Mouse (Mus musculus) A20 (cell line): ENCODE results near the gene Zbtb22.
"Not testable (repeated sequence)": the region's sequence is repeated elsewhere in the genome, so short reads cannot be mapped to it uniquely, and the experiment has no call there.

Experiments
- DNase-seq: peaks from one replicate; pipeline ENCODE4 v3.0.0-alpha.2; 2011; ENCODE audit warnings: low read depth, low spot score

Gene Zbtb22

DNA sequence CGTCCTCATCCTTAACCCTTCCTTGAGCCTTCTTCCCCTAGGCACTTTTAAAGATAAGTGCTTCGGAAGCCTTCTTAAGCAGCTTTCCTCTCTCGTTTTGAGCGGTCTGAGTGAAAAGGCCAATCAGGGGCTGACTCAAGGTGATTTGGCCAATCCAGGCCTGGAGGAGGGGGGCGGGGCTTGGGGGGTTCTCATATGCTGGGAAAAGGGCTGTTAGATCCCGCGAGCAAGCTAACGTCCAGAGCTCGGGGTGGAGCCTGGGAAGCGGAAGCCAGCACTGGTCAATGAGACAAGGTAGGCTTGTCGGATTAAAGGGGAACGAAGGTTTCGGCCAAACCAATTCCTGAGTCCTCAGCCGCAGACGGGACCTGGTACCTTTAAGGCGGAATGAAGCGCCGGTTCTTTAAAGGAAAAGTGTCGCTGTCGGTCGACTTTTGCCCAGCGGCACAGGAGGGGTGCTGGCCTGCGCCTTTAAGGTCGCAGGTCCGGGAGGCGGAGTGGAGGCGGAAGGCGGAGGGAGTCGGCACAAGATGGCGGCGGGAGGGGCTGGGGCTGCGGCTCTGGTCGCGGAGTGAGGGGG lies at the start of gene Zbtb22, which contains the start of gene Tapbp:
Gene Zbtb22, plus strand, starts transcription at position 234 of the 580 bp plus-strand sequence.
Gene Tapbp, plus strand, starts transcription at position 229 of the 580 bp plus-strand sequence.
- DNase-seq: peak; percentile 98

DNA sequence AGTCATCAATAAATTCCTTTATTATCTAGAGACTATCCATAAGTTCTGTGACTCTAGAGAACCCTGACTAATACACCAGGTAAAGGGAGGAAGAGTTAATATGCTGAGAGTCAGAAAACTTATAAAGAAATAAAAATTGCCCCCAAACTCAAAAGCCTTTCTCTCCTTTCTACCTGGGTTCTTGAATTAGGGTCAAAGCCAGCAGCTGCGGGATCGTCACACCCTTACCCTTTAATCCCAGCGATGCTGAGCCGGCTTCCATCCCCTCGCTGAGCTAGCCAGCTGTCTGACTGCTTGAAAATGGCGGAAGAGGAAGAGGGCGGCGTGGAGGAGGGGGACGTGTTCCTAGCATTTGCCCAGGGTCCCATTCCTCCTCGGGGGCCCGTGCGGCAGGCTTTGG lies 42.2 kb upstream of the Zbtb22 start, which contains the start of gene Gm7029:
Gene Gm7029, plus strand, starts transcription at position 301 of the 400 bp plus-strand sequence.
- DNase-seq: not testable (repeated sequence)

DNA sequence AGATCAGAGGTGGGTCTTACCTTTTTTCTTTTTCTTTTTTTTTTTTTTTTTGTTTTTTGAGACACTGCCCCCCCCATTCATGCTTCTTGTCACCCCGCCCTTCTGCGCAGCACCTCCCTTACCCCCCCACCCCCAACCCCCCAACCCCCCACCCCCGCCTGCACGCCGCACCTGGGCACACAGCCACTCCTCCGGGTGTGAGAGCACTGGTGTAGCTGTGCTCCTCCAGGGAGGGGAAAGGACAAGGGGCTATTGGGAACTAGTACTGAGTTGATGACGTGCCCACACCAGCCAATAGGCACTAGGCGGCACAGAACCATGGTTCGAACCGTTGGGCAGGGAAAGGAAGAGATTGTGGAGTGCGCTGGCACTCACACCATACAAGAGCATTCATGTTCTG lies 41.3 kb upstream of the Zbtb22 start:
- DNase-seq: no peak

DNA sequence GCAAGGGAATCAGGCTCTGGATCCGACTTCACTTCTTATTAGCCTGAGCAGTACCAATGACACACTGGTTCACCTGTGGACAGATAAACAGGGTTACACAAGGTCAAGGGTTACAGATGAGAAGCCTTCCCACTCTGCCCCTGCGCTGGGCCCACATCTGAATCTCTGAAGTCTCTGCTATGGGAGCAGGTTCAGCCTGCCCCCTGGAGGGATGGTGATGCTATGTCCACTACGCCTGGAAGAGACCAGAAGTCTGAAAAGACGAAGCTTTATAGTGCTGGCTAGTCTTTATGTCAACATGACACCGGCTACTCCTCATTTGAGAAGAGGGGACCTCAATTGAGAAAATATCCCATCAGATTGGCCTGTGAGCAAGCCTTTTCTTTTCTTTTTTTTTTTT lies 39.9 kb upstream of the Zbtb22 start:
- not testable (repeated sequence) for DNase-seq

DNA sequence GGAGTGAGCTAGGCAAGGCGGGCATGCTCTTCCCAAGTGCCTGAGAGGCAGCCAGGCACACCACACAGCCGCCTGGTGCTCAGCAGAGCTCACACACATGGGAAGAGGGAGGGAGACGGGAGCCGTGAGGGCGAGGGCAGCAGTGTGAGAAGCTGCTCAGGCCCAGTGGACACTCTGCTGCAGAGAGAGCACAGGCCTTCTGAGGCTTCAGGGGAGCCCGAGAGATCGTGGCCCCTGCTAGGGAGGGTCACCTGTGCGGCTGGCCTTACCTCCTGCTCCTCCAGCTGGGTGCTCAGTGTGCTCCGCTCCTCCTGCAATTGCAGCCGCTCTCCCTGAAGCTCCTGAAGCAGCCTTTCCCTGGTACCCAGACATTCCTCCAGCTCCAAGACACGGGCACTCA lies 31.4 kb upstream of the Zbtb22 start:
- DNase-seq: not testable (repeated sequence)

DNA sequence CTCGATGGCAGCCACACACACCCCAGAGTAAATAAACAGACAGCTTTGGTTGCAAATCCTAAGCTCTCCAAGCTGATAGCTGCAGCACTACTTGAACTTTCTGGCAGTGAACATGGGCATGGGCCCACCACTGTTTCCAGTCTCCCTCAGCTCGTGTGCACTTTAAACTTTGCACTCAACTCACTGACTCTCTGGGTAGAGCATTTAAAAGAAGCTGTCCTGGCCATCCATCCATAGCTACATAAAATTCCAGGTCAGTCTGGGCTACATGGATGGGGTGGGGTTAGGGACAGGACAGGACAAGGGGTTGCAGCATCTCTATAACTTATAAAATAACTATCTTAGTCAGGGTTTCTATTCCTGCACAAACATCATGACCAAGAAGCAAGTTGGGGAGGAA lies 27.9 kb upstream of the Zbtb22 start:
- not testable (repeated sequence) for DNase-seq

DNA sequence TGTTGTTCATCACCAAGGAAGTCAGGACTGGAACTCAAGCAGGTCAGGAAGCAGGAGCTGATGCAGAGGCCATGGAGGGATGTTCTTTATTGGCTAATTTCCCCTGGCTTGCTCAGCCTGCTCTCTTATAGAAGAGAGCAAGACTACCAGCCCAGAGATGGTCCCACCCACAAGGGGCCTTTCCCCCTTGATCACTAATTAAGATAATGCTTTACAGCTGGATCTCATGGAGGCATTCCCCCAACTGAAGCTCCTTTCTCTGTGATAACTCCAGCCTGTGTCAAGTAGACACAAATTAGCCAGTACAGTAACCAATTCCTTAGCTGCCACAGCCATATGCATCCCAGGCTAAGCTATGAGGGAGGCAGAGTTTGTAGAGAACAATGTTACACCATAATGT lies 27.5 kb upstream of the Zbtb22 start:
- not testable (repeated sequence) for DNase-seq

DNA sequence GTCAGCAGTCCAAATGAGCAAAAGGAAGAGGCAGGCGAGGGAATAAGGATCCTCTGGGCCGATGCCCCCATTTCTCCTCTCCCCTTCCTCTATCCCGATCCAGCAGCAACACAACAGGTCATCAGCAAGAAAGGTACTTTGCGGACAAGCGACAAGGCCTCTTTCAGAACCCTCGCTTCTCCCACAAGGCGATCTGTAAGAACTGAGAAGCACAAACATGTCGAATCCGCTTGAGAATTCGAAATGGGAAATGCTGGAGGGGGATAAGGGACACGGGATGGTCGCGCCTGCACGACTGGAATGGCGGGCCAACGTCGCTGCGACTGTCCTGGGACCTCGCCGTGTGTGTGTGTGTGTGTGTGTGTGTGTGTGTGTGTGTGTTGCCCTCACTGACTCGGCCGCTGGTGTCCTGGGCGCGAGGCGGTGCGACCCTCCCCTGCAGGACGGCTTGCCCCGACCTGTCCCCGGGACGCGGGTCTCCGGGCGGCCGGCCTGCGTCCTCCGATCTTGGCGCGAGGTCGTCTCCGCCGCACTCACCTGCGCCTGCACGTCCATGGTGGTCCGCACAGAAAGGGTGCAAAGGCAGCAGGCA lies 25.7 kb upstream of the Zbtb22 start:
- not testable (repeated sequence) for DNase-seq

DNA sequence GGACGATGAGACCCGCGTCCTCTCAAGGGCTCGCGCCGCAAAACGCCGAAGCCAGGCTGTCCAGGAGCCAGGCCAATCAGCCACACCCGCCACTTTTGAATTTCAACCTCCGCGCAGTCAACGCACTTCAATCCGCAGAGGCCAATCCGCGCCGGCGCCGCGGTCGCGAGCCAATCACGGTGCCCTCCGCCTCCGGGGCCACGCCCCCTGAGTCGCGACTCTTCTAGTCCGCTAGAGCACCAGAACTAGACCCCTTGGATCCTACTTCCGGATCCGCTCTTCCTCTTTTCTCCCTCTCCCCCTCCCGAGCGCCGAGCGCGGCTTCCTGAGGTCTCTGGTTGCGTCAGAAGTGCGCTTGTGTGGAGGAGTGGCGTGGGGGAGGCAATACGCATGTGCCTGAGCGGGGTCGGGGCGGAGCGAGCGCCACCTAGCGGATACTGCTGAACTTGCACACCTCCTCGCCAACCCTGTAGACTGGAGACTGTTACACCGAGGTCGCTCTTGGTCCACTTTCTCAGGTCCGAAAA lies 25.1 kb upstream of the Zbtb22 start, which contains the start of gene Kifc1:
Gene Kifc1, minus strand, starts transcription at position 129 of the 527 bp plus-strand sequence.
- DNase-seq: peak; percentile 100

DNA sequence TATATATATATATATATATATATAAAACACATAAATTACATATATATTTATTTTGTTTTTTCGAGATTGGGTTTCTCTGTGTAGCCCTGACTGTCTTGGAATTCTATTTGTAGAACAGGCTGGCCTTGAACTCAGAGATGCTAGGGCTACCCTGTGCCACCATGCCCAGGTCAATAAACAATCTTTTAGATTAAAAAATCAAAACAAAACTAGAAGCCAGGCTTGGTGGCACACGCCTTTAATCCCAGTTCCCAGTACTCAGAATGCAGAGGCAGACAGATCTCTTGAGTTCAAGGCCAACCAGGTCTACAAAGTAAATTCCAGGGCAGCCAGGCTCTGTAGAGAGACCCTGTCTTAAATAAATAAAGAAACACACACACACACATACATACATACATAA lies 24.3 kb upstream of the Zbtb22 start:
- no peak for DNase-seq

DNA sequence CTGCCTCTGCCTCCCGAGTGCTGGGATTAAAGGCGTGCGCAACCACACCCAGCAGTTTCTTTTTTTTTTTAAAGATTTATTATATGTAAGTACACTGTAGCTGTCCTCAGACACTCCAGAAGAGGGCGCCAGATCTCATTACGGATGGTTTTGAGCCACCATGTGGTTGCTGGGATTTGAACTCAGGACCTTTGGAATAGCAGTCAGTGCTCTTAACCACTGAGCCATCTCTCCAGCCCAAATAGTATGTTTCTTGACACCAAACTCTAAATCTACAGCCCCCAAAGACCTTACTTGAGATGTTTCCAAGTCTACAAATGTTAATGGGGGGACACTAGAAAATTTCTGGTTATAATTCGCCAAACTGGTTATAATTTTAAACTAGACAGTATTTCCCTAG lies 23.8 kb upstream of the Zbtb22 start:
- DNase-seq: not testable (repeated sequence)

DNA sequence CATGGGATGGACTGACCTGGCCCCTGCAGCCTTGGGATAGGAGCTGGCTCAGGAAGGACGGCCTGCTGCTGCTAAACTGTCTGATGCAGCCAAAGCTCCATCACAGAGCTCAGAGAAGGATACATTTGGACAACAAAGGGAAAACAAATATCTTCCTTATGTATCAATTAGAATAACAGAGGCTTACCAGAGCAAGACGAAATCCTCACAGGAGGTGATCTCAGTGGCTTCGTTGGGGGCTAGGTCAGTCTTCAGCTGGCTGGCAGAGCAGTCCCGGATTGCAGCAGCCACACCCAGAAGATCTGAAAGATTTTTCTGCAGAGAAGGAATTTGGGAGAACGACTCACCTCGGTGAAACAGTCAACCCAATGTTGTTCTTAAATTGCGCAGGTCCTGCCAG lies 23.3 kb upstream of the Zbtb22 start:
- no peak for DNase-seq

DNA sequence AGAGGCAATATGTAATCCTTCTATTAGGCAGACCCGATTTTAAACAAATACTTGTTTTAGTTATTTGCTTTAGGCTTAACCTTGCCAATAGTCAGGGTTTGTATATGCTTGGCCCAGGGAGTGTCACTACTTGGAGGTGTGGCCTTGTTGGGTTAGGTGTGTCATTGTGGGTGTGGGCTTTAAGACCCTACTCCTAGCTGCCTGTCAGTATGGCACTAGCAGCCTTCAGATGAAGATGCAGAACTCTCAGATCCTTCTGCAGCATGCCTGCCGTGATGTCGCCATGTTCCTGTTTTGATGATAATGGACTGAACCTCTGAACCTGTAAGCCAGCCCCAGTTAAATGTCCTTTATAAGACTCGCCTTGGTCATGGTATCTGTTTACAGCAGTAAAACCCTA lies 22.7 kb upstream of the Zbtb22 start:
- not testable (repeated sequence) for DNase-seq

DNA sequence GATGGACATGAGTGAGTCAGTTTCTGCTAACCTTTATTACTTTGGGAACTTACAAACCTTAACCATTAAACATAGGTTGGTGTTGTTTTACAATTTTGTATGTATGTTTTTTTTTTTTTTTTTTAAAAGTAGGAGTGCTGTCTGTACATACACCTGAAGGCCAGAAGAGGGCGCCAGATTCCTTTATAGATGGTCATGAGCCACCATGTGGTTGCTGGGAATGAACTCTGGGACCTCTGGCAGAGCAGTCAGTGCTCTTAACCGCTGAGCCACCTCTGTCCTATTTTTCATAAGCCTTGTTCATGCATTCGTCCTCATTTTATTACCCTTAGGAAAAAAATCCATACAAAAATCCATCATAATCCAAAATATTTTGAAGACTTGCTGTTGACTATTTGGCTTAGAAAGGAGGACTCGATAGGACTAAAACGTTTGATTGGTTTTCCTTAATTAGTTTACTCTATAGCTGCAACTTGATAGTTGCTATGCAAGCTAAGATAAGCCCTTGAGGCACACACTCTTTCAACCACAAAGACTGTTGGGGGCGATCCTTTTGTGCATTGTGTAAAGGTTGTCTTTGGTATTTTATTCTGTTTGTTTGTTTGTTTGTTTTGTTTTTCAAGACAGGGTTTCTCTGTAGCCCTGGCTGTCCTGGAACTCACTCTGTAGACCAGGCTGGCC lies 18.4 kb upstream of the Zbtb22 start:
- DNase-seq: peak; percentile 82

DNA sequence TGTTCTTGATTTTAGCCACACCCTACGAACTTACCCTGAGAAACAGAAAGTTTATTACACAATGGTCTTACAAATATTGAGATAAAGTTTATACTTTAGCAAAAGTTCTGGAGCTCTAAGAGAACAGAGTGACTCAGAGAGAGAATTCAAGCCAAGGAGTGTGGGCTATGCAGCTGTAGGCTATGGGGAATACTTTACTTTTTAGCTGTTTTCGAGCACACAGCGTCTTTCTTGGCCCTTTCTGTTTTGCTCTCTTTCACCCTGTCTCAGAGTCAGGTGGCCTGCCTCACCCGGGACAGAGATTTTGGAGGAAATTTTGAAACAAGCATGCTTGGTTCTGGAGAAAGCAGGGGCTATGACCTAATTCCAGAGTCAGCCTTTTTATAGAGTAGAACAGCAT lies 17.5 kb upstream of the Zbtb22 start:
- DNase-seq: not testable (repeated sequence)

DNA sequence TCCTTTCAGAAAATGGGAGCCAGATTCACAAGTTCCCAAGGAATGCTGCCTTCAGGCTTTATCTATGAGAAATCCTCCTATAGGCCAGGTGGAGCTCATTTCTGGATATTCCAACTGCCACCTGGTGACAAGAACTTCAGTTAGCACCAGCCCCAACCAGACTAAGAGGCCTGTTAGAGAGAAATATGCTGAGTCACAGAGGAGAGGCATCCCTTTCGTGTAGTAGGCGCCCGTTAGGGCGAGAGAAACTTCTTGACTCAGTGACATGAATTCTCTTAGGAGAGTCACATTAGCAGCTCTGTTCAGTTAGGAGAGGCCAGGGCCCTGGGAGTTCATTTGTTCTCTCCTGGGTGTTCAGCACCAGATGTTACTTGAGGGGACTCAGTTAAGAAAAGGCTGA lies 16.1 kb upstream of the Zbtb22 start:
- no peak for DNase-seq

DNA sequence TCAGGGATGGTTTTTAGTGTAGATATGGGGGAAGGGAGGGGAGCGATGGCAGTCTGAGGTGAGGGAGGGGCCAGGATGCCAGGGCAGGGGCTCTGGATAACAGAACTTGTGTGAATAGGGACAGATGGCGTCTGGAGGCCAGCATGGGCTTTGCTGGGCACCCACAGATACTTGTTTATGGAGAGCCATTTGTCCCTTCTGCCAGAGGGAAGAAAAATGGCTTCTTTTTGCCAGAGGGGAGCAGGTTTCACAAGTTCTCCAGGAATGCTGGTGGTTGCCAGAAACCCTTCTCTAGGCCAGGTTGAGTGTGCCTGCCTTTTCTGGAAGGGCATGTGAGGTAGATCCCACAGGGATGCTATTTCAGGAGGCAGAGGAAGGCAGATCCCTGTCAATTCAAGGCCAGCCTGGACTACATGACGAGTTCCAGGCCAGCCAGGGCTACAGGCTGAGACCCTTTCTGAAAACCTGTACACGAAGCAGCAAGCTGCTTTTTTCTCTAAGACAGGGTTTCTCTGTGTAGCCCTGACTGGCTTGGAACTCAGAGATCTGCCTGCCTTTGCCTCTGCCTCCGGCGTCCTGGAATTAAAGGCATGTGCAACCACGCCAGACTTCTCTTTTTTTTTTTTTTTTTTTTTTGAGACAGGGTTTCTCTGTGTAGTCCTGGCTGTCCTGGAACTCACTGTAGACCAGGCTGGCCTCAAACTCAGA lies 15.3 kb upstream of the Zbtb22 start:
- no peak for DNase-seq

DNA sequence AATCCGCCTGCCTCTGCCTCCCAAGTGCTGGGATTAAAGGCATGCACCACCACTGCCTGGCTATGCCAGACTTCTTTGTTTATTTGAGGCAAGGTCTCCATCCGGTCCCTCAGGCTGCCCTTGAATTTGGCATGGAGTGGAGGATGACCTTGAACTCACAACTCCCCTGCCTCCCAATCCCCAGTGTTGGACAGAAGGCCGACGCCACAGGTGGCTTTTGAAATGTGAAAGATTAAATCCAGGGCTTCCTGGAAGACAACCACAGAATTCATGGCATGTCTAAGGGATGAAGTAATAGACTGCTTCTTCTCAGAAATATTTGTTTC lies 14.8 kb upstream of the Zbtb22 start:
- DNase-seq: no peak

DNA sequence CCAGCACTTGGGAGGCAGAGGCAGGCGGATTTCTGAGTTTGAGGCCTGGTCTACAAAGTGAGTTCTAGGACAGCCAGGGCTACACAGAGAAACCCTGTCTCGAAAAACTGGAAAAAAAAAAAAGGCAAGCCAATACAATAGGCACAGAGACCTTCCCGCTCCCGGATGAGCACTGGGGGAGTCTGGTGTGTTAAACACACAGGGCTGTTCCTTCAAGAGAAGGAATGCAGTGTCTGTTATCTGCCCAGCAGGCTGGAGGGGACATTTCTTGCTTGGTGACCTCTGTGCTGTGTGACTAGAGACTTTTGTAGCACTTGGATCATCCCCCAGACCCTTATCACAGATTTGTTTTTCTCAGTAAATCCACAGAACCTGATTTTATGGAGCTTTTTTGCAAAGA lies 14.1 kb upstream of the Zbtb22 start:
- DNase-seq: no peak

DNA sequence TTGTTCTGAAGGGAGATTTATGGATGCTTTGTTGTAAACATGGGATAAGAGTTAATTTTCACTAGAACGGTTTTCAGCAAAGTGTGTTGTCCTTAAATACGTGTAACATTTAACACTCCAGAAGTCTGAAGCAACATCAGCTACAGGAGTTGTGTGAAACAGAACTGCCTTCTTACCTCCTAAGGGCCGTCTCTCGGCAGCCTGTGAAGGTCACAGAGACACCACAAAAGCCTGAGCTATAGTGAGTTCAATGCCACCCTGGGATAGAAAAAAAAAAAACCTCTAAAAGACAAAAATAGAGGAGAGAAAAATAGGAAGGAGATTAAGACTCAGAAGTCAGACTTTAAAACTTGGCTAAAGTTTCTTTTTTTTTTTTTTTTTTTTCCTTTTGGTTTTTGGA lies 13.6 kb upstream of the Zbtb22 start:
- no peak for DNase-seq

DNA sequence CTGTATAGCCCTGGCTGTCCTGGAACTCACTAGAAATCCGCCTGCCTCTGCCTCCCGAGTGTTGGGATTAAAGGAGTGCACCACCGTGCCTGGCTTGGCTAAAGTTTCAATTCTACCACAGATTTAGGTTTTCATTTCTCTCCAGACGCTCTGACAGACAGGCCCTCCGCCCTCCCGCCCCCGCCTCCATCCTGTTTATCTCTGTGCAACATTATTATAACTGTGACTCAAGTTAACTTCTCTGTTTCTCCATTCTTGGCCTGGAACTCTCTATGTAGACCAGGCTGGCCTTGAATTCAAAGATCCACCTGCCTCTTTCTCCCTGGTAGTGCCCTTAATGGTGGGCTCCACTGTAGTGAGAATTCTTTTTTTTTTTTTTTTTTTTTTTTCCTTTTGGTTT lies 13.2 kb upstream of the Zbtb22 start:
- DNase-seq: no peak
